Mouse (Mus musculus): ENCODE measurements around the gene Abcc8. TPM values are rescaled to one million over a fixed set of nuclear protein-coding genes. Genes with fewer than 3 reads are reported as not detected.
A peak's percentile ranks its signal among the peaks of the same experiment; 100 is the strongest.
"Not testable (repeated sequence)": the region's sequence is repeated elsewhere in the genome, so short reads cannot be mapped to it uniquely, and the experiment has no call there.

Gene Abcc8
- total and polyA plus RNA-seq, 3 experiments: 0.11 TPM; not detected in 2

DNA sequence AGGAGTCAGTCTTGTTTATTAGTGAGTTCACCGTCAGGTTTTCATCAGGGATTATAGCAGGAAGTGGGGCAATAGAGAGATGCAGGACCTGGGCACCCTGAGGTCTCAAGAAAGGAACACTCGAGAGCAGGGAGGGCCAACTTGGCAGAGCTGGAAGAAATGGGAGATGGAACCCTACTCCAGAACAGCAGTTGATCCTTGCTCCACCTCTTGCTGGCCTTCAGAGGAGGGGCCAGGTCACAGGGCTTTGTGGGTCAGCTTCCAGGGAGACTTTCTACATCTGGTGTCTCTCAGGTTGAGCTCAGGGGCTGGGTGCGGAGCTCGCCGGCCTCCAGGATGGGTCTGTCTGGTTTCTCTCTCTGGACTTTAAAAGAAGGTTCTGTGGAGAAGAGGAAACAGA lies 15.5 kb upstream of the Abcc8 start:
- Histone ChIP-seq H3K4me1 (ENCODE audit: insufficient read depth, low read depth, low read length) (no peaks in the 10 kb centered on the region), H3K4me3 (ENCODE audit: low read depth, low read length) (no peak overlapping the region), H3K9me3 (replicated peaks) (no peaks in the 10 kb centered on the region), H3K36me3 (replicated peaks) (no peaks in the 10 kb centered on the region), H3K27me3 (ENCODE audit: insufficient read depth, low read length) (no peaks in the 10 kb centered on the region; the same call in 1 of the 2 replicates)
- ATAC-seq (ENCODE audit: extremely low read depth, insufficient number of reproducible peaks, low FRiP score, poor library complexity, severe bottlenecking) (no peak), DNase-seq (ENCODE audit: low spot score) (no peak)
- TF ChIP-seq TAL1 (conservative IDR thresholded peaks at IDR 0.05; ENCODE audit: low read depth, low read length) (no peak), CTCF (IDR thresholded peaks at IDR 0.05; ENCODE audit: low read depth, low read length) (no peak), POLR2AphosphoS5 (IDR thresholded peaks at IDR 0.05; ENCODE audit: insufficient replicate concordance, low read depth, low read length) (no peak)

DNA sequence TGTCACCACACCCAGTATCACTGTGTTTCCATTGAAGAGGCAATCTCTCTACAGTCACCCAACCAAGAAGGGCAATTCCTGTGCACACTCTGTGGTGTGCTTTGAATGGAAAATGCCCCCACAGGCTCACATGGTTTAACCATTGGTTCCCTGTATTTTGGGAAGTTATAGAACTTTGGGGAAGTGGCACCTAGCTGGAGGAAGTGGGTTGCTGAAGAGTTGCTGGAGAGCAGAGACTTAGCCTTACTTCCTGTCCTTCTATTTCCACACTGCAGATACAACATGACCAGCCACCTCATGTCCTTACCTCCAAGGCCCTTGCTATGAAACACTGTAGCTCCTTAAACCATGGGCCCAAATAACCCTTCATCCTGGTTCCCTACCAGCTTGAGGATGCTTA lies 4.4 kb upstream of the Abcc8 start:
- Histone ChIP-seq H3K4me3 (ENCODE audit: low read depth, low read length) (no peak overlapping the region), H3K27me3 (ENCODE audit: insufficient read depth, low read length) (0 out of 2 replicates have a peak, but pooled peaks cover 7% of the 10 kb centered on the region), H3K4me1 (ENCODE audit: insufficient read depth, low read depth, low read length) (no peaks in the 10 kb centered on the region), H3K36me3 (replicated peaks) (no peaks in the 10 kb centered on the region), H3K9me3 (replicated peaks) (peaks cover 2% of the 10 kb centered on the region; the same call in 1 of the 2 replicates)
- ATAC-seq (ENCODE audit: extremely low read depth, insufficient number of reproducible peaks, low FRiP score, poor library complexity, severe bottlenecking): no peak
- DNase-seq (ENCODE audit: low spot score): no peak
- TF ChIP-seq GATA2 (IDR thresholded peaks at IDR 0.05; ENCODE audit: borderline replicate concordance, low read depth, low read length): no peak
- TF ChIP-seq TAL1 (conservative IDR thresholded peaks at IDR 0.05; ENCODE audit: low read depth, low read length): no peak
- TF ChIP-seq GATA1 (IDR thresholded peaks at IDR 0.05; ENCODE audit: borderline replicate concordance, low read length): no peak
- no peak for TF ChIP-seq POLR2AphosphoS5 (IDR thresholded peaks at IDR 0.05; ENCODE audit: insufficient replicate concordance, low read depth, low read length)
- TF ChIP-seq CTCF (IDR thresholded peaks at IDR 0.05; ENCODE audit: low read depth, low read length): no peak

DNA sequence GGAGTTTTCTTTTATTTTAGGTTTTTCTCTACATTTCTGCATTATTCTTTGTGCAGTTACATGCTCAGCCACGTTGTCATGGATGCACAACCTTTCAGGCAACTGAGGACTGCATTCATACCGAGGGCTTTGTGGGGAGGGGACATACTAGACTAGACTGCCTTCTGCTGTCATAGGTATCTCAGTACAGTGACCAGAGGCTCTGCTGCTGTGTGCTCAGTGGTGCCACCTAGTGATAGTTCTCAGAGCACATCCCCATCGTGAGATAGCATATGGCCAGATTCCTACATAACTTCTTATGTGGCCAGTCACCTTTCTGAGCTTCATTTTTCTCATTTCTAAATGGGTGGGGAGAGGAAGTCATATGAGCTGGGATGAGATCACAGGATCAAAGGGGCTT lies 1.8 kb upstream of the Abcc8 start:
- no peak overlapping the region for H3K4me3 ChIP-seq (ENCODE audit: low read depth, low read length)
- peak; percentile 35 for DNase-seq (ENCODE audit: low spot score)
- no peak for ATAC-seq (ENCODE audit: extremely low read depth, insufficient number of reproducible peaks, low FRiP score, poor library complexity, severe bottlenecking)
- no peaks in the 10 kb centered on the region for H3K4me1 ChIP-seq (ENCODE audit: insufficient read depth, low read depth, low read length)
- H3K27me3 ChIP-seq (ENCODE audit: insufficient read depth, low read length): 0 out of 2 replicates have a peak, but pooled peaks cover 7% of the 10 kb centered on the region
- TF ChIP-seq TAL1 (conservative IDR thresholded peaks at IDR 0.05; ENCODE audit: low read depth, low read length) (no peak), CTCF (IDR thresholded peaks at IDR 0.05; ENCODE audit: low read depth, low read length) (peak; percentile 90), POLR2AphosphoS5 (IDR thresholded peaks at IDR 0.05; ENCODE audit: insufficient replicate concordance, low read depth, low read length) (no peak), GATA2 (IDR thresholded peaks at IDR 0.05; ENCODE audit: borderline replicate concordance, low read depth, low read length) (no peak)
- no peaks in the 10 kb centered on the region for H3K36me3 ChIP-seq (replicated peaks)
- H3K9me3 ChIP-seq (replicated peaks): peaks cover 2% of the 10 kb centered on the region; the same call in 1 of the 2 replicates

DNA sequence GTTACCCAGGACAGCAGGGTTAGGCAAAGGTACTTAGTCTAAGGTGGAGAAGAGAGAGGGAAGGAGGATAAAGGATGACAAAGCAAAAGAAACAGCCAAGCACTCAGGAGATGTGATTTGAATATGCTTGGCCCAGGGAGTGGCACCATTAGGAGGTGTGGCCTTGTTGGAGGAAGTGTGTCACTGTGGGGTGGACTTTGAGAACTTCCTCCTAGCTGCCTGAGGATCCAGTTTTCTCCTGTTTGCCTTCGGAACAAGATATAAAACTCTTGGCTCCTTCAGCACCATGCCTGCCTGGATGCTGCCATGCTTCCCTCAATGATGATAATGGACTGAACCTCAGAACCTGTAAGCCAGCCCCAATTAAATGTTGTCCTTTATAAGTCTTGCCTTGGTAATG lies 10.9 kb downstream of the Abcc8 start:
- H3K27me3 ChIP-seq (ENCODE audit: insufficient read depth, low read length); DNase-seq (ENCODE audit: low spot score); H3K36me3 ChIP-seq (replicated peaks); H3K9me3 ChIP-seq (replicated peaks); H3K4me1 ChIP-seq (ENCODE audit: insufficient read depth, low read depth, low read length); ATAC-seq (ENCODE audit: extremely low read depth, insufficient number of reproducible peaks, low FRiP score, poor library complexity, severe bottlenecking); H3K4me3 ChIP-seq (ENCODE audit: low read depth, low read length): not testable (repeated sequence)

DNA sequence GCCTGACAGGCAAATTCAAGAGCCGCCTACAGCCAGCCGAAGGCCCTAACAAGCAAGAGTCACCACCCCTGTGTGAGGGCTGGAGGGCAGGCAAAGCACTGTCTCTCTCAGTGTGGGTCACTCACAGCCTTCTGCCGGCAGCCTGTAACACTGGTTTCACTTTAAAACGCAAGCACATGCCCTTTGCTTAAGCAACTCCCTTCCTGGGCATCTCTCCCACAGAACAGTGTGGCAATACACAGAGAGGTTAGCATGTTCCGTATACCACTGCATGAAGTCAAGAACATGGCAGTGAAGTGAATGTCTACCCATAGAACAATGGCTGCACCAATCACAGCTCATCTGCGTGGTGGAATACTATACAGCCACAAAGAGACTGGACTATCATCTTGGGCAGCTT lies 11.4 kb downstream of the Abcc8 start:
- H3K27me3 ChIP-seq (ENCODE audit: insufficient read depth, low read length): peaks cover 2% of the 10 kb centered on the region; the same call in 1 of the 2 replicates
- H3K9me3 ChIP-seq (replicated peaks): no peaks in the 10 kb centered on the region
- H3K36me3 ChIP-seq (replicated peaks): no peaks in the 10 kb centered on the region
- H3K4me3 ChIP-seq (ENCODE audit: low read depth, low read length): no peak overlapping the region
- DNase-seq (ENCODE audit: low spot score): no peak
- H3K4me1 ChIP-seq (ENCODE audit: insufficient read depth, low read depth, low read length): no peaks in the 10 kb centered on the region
- TF ChIP-seq POLR2AphosphoS5 (IDR thresholded peaks at IDR 0.05; ENCODE audit: insufficient replicate concordance, low read depth, low read length) (no peak), TAL1 (conservative IDR thresholded peaks at IDR 0.05; ENCODE audit: low read depth, low read length) (no peak), GATA2 (IDR thresholded peaks at IDR 0.05; ENCODE audit: borderline replicate concordance, low read depth, low read length) (no peak), GATA1 (IDR thresholded peaks at IDR 0.05; ENCODE audit: borderline replicate concordance, low read length) (no peak), CTCF (IDR thresholded peaks at IDR 0.05; ENCODE audit: low read depth, low read length) (no peak)
- no peak for ATAC-seq (ENCODE audit: extremely low read depth, insufficient number of reproducible peaks, low FRiP score, poor library complexity, severe bottlenecking)

DNA sequence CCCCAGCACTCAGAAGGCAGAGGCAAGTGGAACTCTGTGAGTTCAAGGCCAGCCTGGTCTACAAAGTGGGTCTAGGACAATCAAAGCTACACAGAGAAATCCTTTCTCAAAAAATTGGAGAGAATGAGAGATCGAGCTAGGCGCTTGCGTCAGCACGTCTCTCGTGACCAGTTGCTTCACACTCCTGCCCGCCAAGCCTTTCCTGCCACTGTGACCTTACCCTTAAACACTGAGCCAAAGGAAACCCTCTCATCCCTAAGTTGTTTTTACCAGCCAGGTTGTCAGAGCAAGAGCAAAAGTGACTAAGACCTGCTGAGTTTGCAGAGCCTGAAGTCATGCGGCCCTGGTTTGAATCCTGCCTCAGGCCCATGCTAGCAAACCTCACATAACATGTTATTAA lies 11.9 kb downstream of the Abcc8 start:
- no peak overlapping the region for H3K4me3 ChIP-seq (ENCODE audit: low read depth, low read length)
- H3K4me1 ChIP-seq (ENCODE audit: insufficient read depth, low read depth, low read length): no peaks in the 10 kb centered on the region
- TF ChIP-seq GATA2 (IDR thresholded peaks at IDR 0.05; ENCODE audit: borderline replicate concordance, low read depth, low read length) (no peak), GATA1 (IDR thresholded peaks at IDR 0.05; ENCODE audit: borderline replicate concordance, low read length) (no peak), CTCF (IDR thresholded peaks at IDR 0.05; ENCODE audit: low read depth, low read length) (no peak), POLR2AphosphoS5 (IDR thresholded peaks at IDR 0.05; ENCODE audit: insufficient replicate concordance, low read depth, low read length) (no peak), TAL1 (conservative IDR thresholded peaks at IDR 0.05; ENCODE audit: low read depth, low read length) (no peak)
- ATAC-seq (ENCODE audit: extremely low read depth, insufficient number of reproducible peaks, low FRiP score, poor library complexity, severe bottlenecking): no peak
- no peaks in the 10 kb centered on the region for H3K36me3 ChIP-seq (replicated peaks)
- no peak for DNase-seq (ENCODE audit: low spot score)
- H3K9me3 ChIP-seq (replicated peaks): no peaks in the 10 kb centered on the region
- peaks cover 2% of the 10 kb centered on the region; the same call in 1 of the 2 replicates for H3K27me3 ChIP-seq (ENCODE audit: insufficient read depth, low read length)

DNA sequence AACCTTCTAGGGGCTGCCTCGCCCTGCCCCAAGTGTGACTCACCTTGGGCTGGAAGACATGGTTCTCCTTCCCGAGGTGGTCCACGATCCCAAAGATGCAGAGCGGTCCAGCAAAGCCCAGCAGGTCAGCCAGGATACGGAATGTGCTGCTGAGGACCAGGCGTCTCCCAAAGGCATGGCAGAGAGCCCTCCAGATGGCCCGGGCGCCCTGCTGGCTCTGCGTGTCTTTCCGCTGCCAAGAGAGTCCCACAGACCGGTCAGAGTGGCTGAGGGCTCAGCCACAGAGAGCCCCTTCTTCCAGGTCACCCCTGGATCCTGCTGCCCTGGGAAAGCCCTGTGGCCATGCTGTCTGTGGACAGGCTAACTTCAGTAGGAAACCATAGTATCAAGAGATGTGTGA lies 14.0 kb downstream of the Abcc8 start:
- Histone ChIP-seq H3K27me3 (ENCODE audit: insufficient read depth, low read length) (peaks cover 2% of the 10 kb centered on the region; the same call in 1 of the 2 replicates), H3K9me3 (replicated peaks) (no peaks in the 10 kb centered on the region), H3K4me1 (ENCODE audit: insufficient read depth, low read depth, low read length) (no peaks in the 10 kb centered on the region), H3K4me3 (ENCODE audit: low read depth, low read length) (no peak overlapping the region), H3K36me3 (replicated peaks) (no peaks in the 10 kb centered on the region)
- DNase-seq (ENCODE audit: low spot score): no peak
- TF ChIP-seq GATA2 (IDR thresholded peaks at IDR 0.05; ENCODE audit: borderline replicate concordance, low read depth, low read length) (no peak), CTCF (IDR thresholded peaks at IDR 0.05; ENCODE audit: low read depth, low read length) (no peak), POLR2AphosphoS5 (IDR thresholded peaks at IDR 0.05; ENCODE audit: insufficient replicate concordance, low read depth, low read length) (no peak), TAL1 (conservative IDR thresholded peaks at IDR 0.05; ENCODE audit: low read depth, low read length) (no peak), GATA1 (IDR thresholded peaks at IDR 0.05; ENCODE audit: borderline replicate concordance, low read length) (no peak)
- ATAC-seq (ENCODE audit: extremely low read depth, insufficient number of reproducible peaks, low FRiP score, poor library complexity, severe bottlenecking): no peak

Measured in G1E (cell line).